Mouse (Mus musculus) left cerebral cortex, adult 2 months (tissue): ENCODE data around the gene Lrrc29. TPM values are rescaled to one million over a fixed set of nuclear protein-coding genes. Genes with fewer than 3 reads are reported as not detected.
"Not testable (repeated sequence)": the region's sequence is repeated elsewhere in the genome, so short reads cannot be mapped to it uniquely, and the experiment has no call there.

Experiments used
- DNase-seq, 2 experiments: peaks; one replicate each; pipeline ENCODE4 v3.0.0; 2021 to 2022; ENCODE audit warnings: low spot score in 2 of 2, mixed read lengths in 1 of 2; ENCODE audit errors: extremely low spot score in 1 of 2
- H3K27ac ChIP-seq: fragments of 200-600 bp; 2 replicates; pipeline ENCODE4 v1.8.1; 2022
- H3K4me3 ChIP-seq: fragments of 200-600 bp; 2 replicates; pipeline ENCODE4 v1.8.1; 2022
- CTCF ChIP-seq: fragments of 200-600 bp; IDR thresholded peaks from 2 replicates; pipeline ENCODE4 v1.8.1; 2022; ENCODE audit warnings: antibody characterized with exemption, mild to moderate bottlenecking, moderate library complexity
- intact Hi-C: fragments of 180-260 bp; cut with DNase I; formaldehyde crosslinking; loops from one replicate; pipeline ENCODE4 v1.15.1; 2025
- total RNA-seq, 2 experiments: library from RNA; stranded (reverse); gene quantifications; 2 replicates each; pipeline ENCODE4 v1.2.3; 2021

The Lrrc29 gene
- total RNA-seq, 2 experiments from 2014 or later, result 6.6 to 6.8 TPM

- H3K4me3 ChIP-seq, H3K27ac ChIP-seq, DNase-seq: not testable (repeated sequence)
- intact Hi-C loops, result loop anchor here (2.0 kb wide), 1 partner anchor 637 kb away; no protein-coding TSS in a partner anchor
- TF ChIP-seq CTCF, result peak; percentile 45
Measured at GRCm38 (mm10) chr8:105291802-105292201, 34.3 kb downstream of the Lrrc29 start.

- DNase-seq, H3K4me3 ChIP-seq, H3K27ac ChIP-seq: not testable (repeated sequence)
- intact Hi-C loops, result loop anchor here (2.0 kb wide), 1 partner anchor 637 kb away; no protein-coding TSS in a partner anchor
Measured at GRCm38 (mm10) chr8:105291364-105291763, 34.7 kb downstream of the Lrrc29 start.

- peak; percentile 89 for TF ChIP-seq CTCF
- peak; percentile 76 to 79 for DNase-seq
- H3K27ac ChIP-seq, result no peak overlapping the region
- peak overlapping the region; percentile 61; the same call in 1 of the 2 replicates for H3K4me3 ChIP-seq
- intact Hi-C loops, result loop anchor here (2.0 kb wide), 1 partner anchor 636 kb away; no protein-coding TSS in a partner anchor
Measured at GRCm38 (mm10) chr8:105290554-105291314, 35.3 kb downstream of the Lrrc29 start.

- peak within 1 kb of the TSS; percentile 86 for H3K27ac ChIP-seq
- intact Hi-C loops, result loop anchor here (2.0 kb wide), 1 partner anchor 635 kb away; no protein-coding TSS in a partner anchor
- peak; percentile 48 for TF ChIP-seq CTCF
- H3K4me3 ChIP-seq, result peak within 1 kb of the TSS; percentile 61
- DNase-seq, result no peak
Measured at GRCm38 (mm10) chr8:105289805-105290460, 36.1 kb downstream of the Lrrc29 start, which contains the start of gene 4931428F04Rik. 4931428F04Rik (minus strand) TSS chr8:105289864.

- DNase-seq, result peak; percentile 94 to 95
- TF ChIP-seq CTCF, result no peak; the same call in none of the 2 replicates
- peak overlapping the region; percentile 61 for H3K4me3 ChIP-seq
- H3K27ac ChIP-seq, result peak overlapping the region; percentile 86
- intact Hi-C loops, result no loop called here
Measured at GRCm38 (mm10) chr8:105288958-105289732, 36.9 kb downstream of the Lrrc29 start.

- no peak for DNase-seq
- Histone ChIP-seq H3K4me3 (peak overlapping the region; percentile 61), H3K27ac (no peak overlapping the region)
- intact Hi-C loops, result no loop called here
- TF ChIP-seq CTCF, result no peak
Measured at GRCm38 (mm10) chr8:105288231-105288630, 37.8 kb downstream of the Lrrc29 start.

- no peak overlapping the region for H3K27ac ChIP-seq
- no peak overlapping the region for H3K4me3 ChIP-seq
Measured at GRCm38 (mm10) chr8:105286907-105287306, 39.2 kb downstream of the Lrrc29 start.

GRCm38 (mm10) chr8:105285514-105285913 lies 40.6 kb downstream of the Lrrc29 start:
- intact Hi-C loops, result no loop called here
- DNase-seq, result no peak
- H3K4me3 ChIP-seq, result no peak overlapping the region
- no peak for TF ChIP-seq CTCF
- H3K27ac ChIP-seq, result no peak overlapping the region

More at GRCm38 (mm10) chr8:105286907-105287306, 39.2 kb downstream of the Lrrc29 start:
- no peak; the same call in 1 of the 2 replicates for TF ChIP-seq CTCF
- DNase-seq, result no peak
- intact Hi-C loops, result no loop called here

GRCm38 (mm10) chr8:105283074-105283473 lies 43.0 kb downstream of the Lrrc29 start:
- DNase-seq, result no peak
- peak; percentile 63 for TF ChIP-seq CTCF
- intact Hi-C loops, result no loop called here
- Histone ChIP-seq H3K27ac (no peak overlapping the region), H3K4me3 (no peak overlapping the region)

- DNase-seq, result no peak
- Histone ChIP-seq H3K4me3 (no peak overlapping the region), H3K27ac (no peak overlapping the region)
- intact Hi-C loops, result no loop called here
- TF ChIP-seq CTCF, result no peak
Measured at GRCm38 (mm10) chr8:105282239-105282638, 43.8 kb downstream of the Lrrc29 start.

GRCm38 (mm10) chr8:105281821-105282220 lies 44.3 kb downstream of the Lrrc29 start:
- H3K27ac ChIP-seq, result no peak overlapping the region
- intact Hi-C loops, result no loop called here
- no peak for TF ChIP-seq CTCF
- no peak overlapping the region for H3K4me3 ChIP-seq
- DNase-seq, result no peak

- intact Hi-C loops, result no loop called here
- Histone ChIP-seq H3K27ac (no peak overlapping the region), H3K4me3 (no peak overlapping the region)
- no peak for TF ChIP-seq CTCF
- no peak for DNase-seq
Measured at GRCm38 (mm10) chr8:105280567-105280966, 45.5 kb downstream of the Lrrc29 start.
